Mouse (Mus musculus) stomach, embryonic 15.5 days (tissue): ENCODE results near the gene Fastkd2. TPM values are rescaled to one million over a fixed set of nuclear protein-coding genes. Genes with fewer than 3 reads are reported as not detected.

Experiments used
- ATAC-seq: fragments of 200-750 bp; cut with Nextera tagmentation; 2 replicates; pipeline ENCODE4 v1.8.0; 2017; ENCODE audit warnings: low read depth, moderate number of reproducible peaks, moderate TSS enrichment; ENCODE audit not compliant: insufficient read depth, low FRiP score
- H3K27ac ChIP-seq: fragments of 300-500 bp; sonication (generic); 2 replicates; pipeline ENCODE4 v1.5.1; 2015; ENCODE audit warnings: mild to moderate bottlenecking, inconsistent platforms
- H3K27me3 ChIP-seq: fragments of 300-500 bp; sonication (generic); replicated peaks from 2 replicates; pipeline ENCODE4 v1.6.1; 2015; ENCODE audit warnings: inconsistent platforms
- H3K36me3 ChIP-seq: fragments of 300-500 bp; sonication (generic); 2 replicates; pipeline ENCODE4 v1.6.1; 2015; ENCODE audit warnings: inconsistent platforms
- H3K4me1 ChIP-seq: fragments of 300-500 bp; sonication (generic); 2 replicates; pipeline ENCODE4 v1.6.1; 2015; ENCODE audit warnings: inconsistent platforms
- H3K4me2 ChIP-seq: fragments of 300-500 bp; sonication (generic); 2 replicates; pipeline ENCODE4 v1.6.1; 2015; ENCODE audit warnings: mild to moderate bottlenecking, inconsistent platforms
- H3K4me3 ChIP-seq: fragments of 300-500 bp; sonication (generic); replicated peaks from 2 replicates; pipeline ENCODE4 v1.5.1; 2015; ENCODE audit warnings: inconsistent platforms
- H3K9ac ChIP-seq: fragments of 300-500 bp; sonication (generic); 2 replicates; pipeline ENCODE4 v1.6.1; 2015; ENCODE audit warnings: inconsistent platforms
- H3K9me3 ChIP-seq: fragments of 300-500 bp; sonication (generic); 2 replicates; pipeline ENCODE4 v1.6.1; 2016; ENCODE audit warnings: inconsistent platforms
- WGBS: fragments of 180-500 bp; shearing (Covaris S2); methylation state at CpG from one replicate; pipeline ENCODE4 v1.1.7; 2015; 5-methylcytosine and 5-hydroxymethylcytosine counted together
- polyA plus RNA-seq: library from polyadenylated mRNA; unstranded; fragments of >200 nt; fragmentation: Nextera tagmentation; extraction: Ambion mirVana; gene quantifications from 2 replicates; pipeline ENCODE4 v1.2.1, GENCODE M21; 2015

Gene Fastkd2
- polyA plus RNA-seq, 1 experiment from 2014 or later: 58.4 TPM

- Histone ChIP-seq H3K4me3 (no peak within 1 kb of the TSS), H3K27me3 (no peaks in the 10 kb centered on the region), H3K9me3 (no peaks in the 10 kb centered on the region), H3K4me1 (no peaks in the 10 kb centered on the region), H3K27ac (no peak within 1 kb of the TSS), H3K36me3 (no peaks in the 10 kb centered on the region), H3K4me2 (no peak within 1 kb of the TSS), H3K9ac (no peak within 1 kb of the TSS)
- 76% methylated on average over 5 of the region's 5 CpGs for WGBS
- no peak for ATAC-seq
These were observed 38.8 kb downstream of the Fastkd2 start, which contains the start of gene 4933402D24Rik for GRCm38 (mm10) chr1:63769167-63769566. Gene 4933402D24Rik, minus strand, starts transcription at chr1:63769267.

- no peak overlapping the region for H3K4me3 ChIP-seq
- H3K4me2 ChIP-seq: no peak overlapping the region
- H3K27me3 ChIP-seq: no peaks in the 10 kb centered on the region
- no peaks in the 10 kb centered on the region for H3K9me3 ChIP-seq
- H3K36me3 ChIP-seq: no peaks in the 10 kb centered on the region
- no peaks in the 10 kb centered on the region for H3K4me1 ChIP-seq
- H3K9ac ChIP-seq: no peak overlapping the region
- H3K27ac ChIP-seq: no peak overlapping the region
- ATAC-seq: no peak
- WGBS: 72% methylated on average over 7 of the region's 7 CpGs
These were observed 39.9 kb downstream of the Fastkd2 start for GRCm38 (mm10) chr1:63770309-63770708.

GRCm38 (mm10) chr1:63776396-63776795 is 46.0 kb downstream of the Fastkd2 start:
- no peaks in the 10 kb centered on the region for H3K27me3 ChIP-seq
- H3K9ac ChIP-seq: no peak overlapping the region

GRCm38 (mm10) chr1:63776902-63777630 is 46.7 kb downstream of the Fastkd2 start:
- Histone ChIP-seq H3K27me3 (no peaks in the 10 kb centered on the region), H3K4me1 (no peaks in the 10 kb centered on the region), H3K4me2 (no peak overlapping the region), H3K4me3 (no peak overlapping the region), H3K27ac (no peak overlapping the region), H3K9ac (no peak overlapping the region), H3K9me3 (no peaks in the 10 kb centered on the region), H3K36me3 (no peaks in the 10 kb centered on the region)
- 51% methylated on average over 4 of the region's 4 CpGs for WGBS
- no peak for ATAC-seq

More at GRCm38 (mm10) chr1:63776396-63776795, 46.0 kb downstream of the Fastkd2 start:
- Histone ChIP-seq H3K27ac (no peak overlapping the region), H3K36me3 (no peaks in the 10 kb centered on the region), H3K4me3 (no peak overlapping the region), H3K4me1 (no peaks in the 10 kb centered on the region), H3K9me3 (no peaks in the 10 kb centered on the region), H3K4me2 (no peak overlapping the region)
- 53% methylated on average over 1 of the region's 1 CpGs for WGBS
- ATAC-seq: no peak

- Histone ChIP-seq H3K4me2 (no peak overlapping the region), H3K4me3 (no peak overlapping the region), H3K27me3 (no peaks in the 10 kb centered on the region), H3K9me3 (no peaks in the 10 kb centered on the region), H3K4me1 (no peaks in the 10 kb centered on the region), H3K9ac (no peak overlapping the region), H3K27ac (no peak overlapping the region), H3K36me3 (no peaks in the 10 kb centered on the region)
- ATAC-seq: no peak
These were observed 63.9 kb downstream of the Fastkd2 start for GRCm38 (mm10) chr1:63794326-63794725.

Other genes starting within 250 kb of the Fastkd2 start
- gene Gm39653, start 114.6 kb upstream of the Fastkd2 start, polyA plus RNA-seq: not detected in 2 replicates
- not detected in 2 replicates for gene Dytn, start 43.7 kb upstream of the Fastkd2 start, polyA plus RNA-seq
- 0.08 TPM in 1 of 2 replicates, not detected in the other for gene Mdh1b, start 296 bp upstream of the Fastkd2 start, polyA plus RNA-seq
- gene 4933402D24Rik, start 38.7 kb downstream of the Fastkd2 start, polyA plus RNA-seq: 0.08 and 0.12 TPM in 2 replicates